Mouse (Mus musculus): ENCODE data around the gene Efcab11. TPM values are rescaled to one million over a fixed set of nuclear protein-coding genes. Genes with fewer than 3 reads are reported as not detected.

Gene Efcab11
- polyA plus RNA-seq, 1 experiment from 2014 or later = 27.3 TPM

DNA sequence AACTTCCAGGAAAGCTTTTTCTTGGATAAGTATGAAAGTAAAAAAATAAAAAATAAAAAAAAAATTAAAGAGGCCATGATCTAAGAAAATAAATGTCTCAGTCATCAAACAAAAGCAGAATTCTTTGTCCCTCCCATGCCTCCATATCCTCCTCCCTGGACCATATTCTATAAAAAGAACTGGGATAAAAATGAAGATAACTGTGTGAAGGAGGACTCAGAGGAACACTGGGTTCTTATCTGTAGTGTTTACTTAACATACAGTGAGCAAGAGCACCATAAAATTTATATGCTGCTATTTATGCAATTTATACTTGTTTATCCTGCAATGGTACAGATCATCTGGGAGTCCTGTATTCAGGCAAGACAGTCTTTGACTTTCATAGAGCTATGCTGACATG, 19.6 kb downstream of the Efcab11 start:
- no peaks in the 10 kb centered on the region for H3K27me3 ChIP-seq (ENCODE audit: control insufficient read depth, insufficient read depth, low read length)
- H3K27ac ChIP-seq (replicated peaks; ENCODE audit: low read depth, low read length) = no peak overlapping the region
- no peak for DNase-seq (ENCODE audit: low spot score)
- H3K9ac ChIP-seq (replicated peaks; ENCODE audit: low read length) = no peak overlapping the region
- no peaks in the 10 kb centered on the region for H3K36me3 ChIP-seq (replicated peaks; ENCODE audit: control insufficient read depth, insufficient read depth, low read depth, low read length)
- H3K4me3 ChIP-seq (ENCODE audit: low read depth, low read length) = no peak overlapping the region
- ATAC-seq (replicated peaks; ENCODE audit: insufficient number of reproducible peaks, low FRiP score, low TSS enrichment, low read depth) = no peak
- H3K4me1 ChIP-seq (ENCODE audit: control insufficient read depth, insufficient read depth, low read length) = no peaks in the 10 kb centered on the region
- H3K4me2 ChIP-seq (ENCODE audit: low read depth, low read length) = no peak overlapping the region
- no peaks in the 10 kb centered on the region for H3K9me3 ChIP-seq (replicated peaks; ENCODE audit: control insufficient read depth, low read length)

DNA sequence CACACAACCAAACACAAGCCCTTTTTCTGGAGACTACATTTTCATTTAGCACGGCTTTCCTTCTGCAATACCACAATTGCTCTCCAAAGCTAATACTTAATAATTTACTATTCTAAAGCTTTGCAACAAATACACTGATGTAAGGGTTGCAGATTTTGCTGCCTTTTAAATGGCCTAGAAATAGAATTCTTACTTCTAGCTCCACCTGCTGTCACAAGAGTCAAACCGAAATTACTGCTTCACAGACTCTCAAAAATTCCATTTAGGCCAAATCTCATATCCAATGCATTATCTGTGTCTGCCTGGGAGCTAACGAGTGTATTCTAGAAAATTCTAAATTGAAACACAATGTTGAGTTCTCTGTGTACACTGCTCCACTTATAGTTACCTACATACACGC, 23.3 kb downstream of the Efcab11 start:
- Histone ChIP-seq H3K27me3 (ENCODE audit: control insufficient read depth, insufficient read depth, low read length) (no peaks in the 10 kb centered on the region), H3K4me2 (ENCODE audit: low read depth, low read length) (no peak overlapping the region), H3K4me3 (ENCODE audit: low read depth, low read length) (no peak overlapping the region), H3K9ac (replicated peaks; ENCODE audit: low read length) (no peak overlapping the region), H3K27ac (replicated peaks; ENCODE audit: low read depth, low read length) (no peak overlapping the region), H3K9me3 (replicated peaks; ENCODE audit: control insufficient read depth, low read length) (no peaks in the 10 kb centered on the region), H3K36me3 (replicated peaks; ENCODE audit: control insufficient read depth, insufficient read depth, low read depth, low read length) (no peaks in the 10 kb centered on the region), H3K4me1 (ENCODE audit: control insufficient read depth, insufficient read depth, low read length) (no peaks in the 10 kb centered on the region)
- DNase-seq (ENCODE audit: low spot score) = no peak
- ATAC-seq (replicated peaks; ENCODE audit: insufficient number of reproducible peaks, low FRiP score, low TSS enrichment, low read depth) = no peak
- 81% methylated on average over 4 of the region's 4 CpGs for WGBS

GRCm38 (mm10) chr12:99859391-99860100, 24.7 kb downstream of the Efcab11 start:
- no peaks in the 10 kb centered on the region for H3K9me3 ChIP-seq (replicated peaks; ENCODE audit: control insufficient read depth, low read length)
- 83% methylated on average over 3 of the region's 3 CpGs for WGBS
- H3K4me3 ChIP-seq (ENCODE audit: low read depth, low read length) = no peak overlapping the region
- ATAC-seq (replicated peaks; ENCODE audit: insufficient number of reproducible peaks, low FRiP score, low TSS enrichment, low read depth) (no peak), DNase-seq (ENCODE audit: low spot score) (no peak)
- H3K27me3 ChIP-seq (ENCODE audit: control insufficient read depth, insufficient read depth, low read length) = no peaks in the 10 kb centered on the region
- H3K9ac ChIP-seq (replicated peaks; ENCODE audit: low read length) = no peak overlapping the region
- H3K4me2 ChIP-seq (ENCODE audit: low read depth, low read length) = no peak overlapping the region
- H3K36me3 ChIP-seq (replicated peaks; ENCODE audit: control insufficient read depth, insufficient read depth, low read depth, low read length) = no peaks in the 10 kb centered on the region
- H3K4me1 ChIP-seq (ENCODE audit: control insufficient read depth, insufficient read depth, low read length) = no peaks in the 10 kb centered on the region
- H3K27ac ChIP-seq (replicated peaks; ENCODE audit: low read depth, low read length) = no peak overlapping the region

DNA sequence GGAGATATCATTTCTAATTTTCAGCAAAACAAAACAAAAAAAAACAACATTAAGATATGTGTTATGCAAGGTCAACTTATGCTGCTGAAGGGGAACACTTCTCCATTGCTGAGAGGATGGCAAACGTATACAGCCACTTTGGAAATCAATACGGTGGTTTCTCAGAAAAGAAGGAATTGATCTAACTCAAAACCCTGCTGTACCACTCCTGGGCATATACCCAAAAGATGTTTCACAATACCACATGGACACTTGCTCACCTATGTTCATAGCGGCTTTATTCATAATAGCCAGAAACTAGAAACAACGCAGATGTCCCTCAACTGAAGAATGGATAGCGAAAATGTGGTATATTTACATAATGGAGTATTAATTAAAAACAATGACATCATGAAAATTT, 25.6 kb downstream of the Efcab11 start:
- Histone ChIP-seq H3K27ac (replicated peaks; ENCODE audit: low read depth, low read length) (no peak overlapping the region), H3K9me3 (replicated peaks; ENCODE audit: control insufficient read depth, low read length) (no peaks in the 10 kb centered on the region), H3K4me3 (ENCODE audit: low read depth, low read length) (no peak overlapping the region), H3K9ac (replicated peaks; ENCODE audit: low read length) (no peak overlapping the region), H3K27me3 (ENCODE audit: control insufficient read depth, insufficient read depth, low read length) (no peaks in the 10 kb centered on the region), H3K4me2 (ENCODE audit: low read depth, low read length) (no peak overlapping the region), H3K36me3 (replicated peaks; ENCODE audit: control insufficient read depth, insufficient read depth, low read depth, low read length) (no peaks in the 10 kb centered on the region), H3K4me1 (ENCODE audit: control insufficient read depth, insufficient read depth, low read length) (no peaks in the 10 kb centered on the region)
- WGBS = 94% methylated on average over 5 of the region's 5 CpGs
- ATAC-seq (replicated peaks; ENCODE audit: insufficient number of reproducible peaks, low FRiP score, low TSS enrichment, low read depth) (no peak), DNase-seq (ENCODE audit: low spot score) (no peak)

GRCm38 (mm10) chr12:99856011-99856410, 28.2 kb downstream of the Efcab11 start:
- H3K4me2 ChIP-seq (ENCODE audit: low read depth, low read length) = no peak overlapping the region
- ATAC-seq (replicated peaks; ENCODE audit: insufficient number of reproducible peaks, low FRiP score, low TSS enrichment, low read depth) (no peak), DNase-seq (ENCODE audit: low spot score) (no peak)
- no peak overlapping the region for H3K9ac ChIP-seq (replicated peaks; ENCODE audit: low read length)
- H3K27ac ChIP-seq (replicated peaks; ENCODE audit: low read depth, low read length) = no peak overlapping the region
- WGBS = 85% methylated on average over 9 of the region's 9 CpGs
- no peaks in the 10 kb centered on the region for H3K36me3 ChIP-seq (replicated peaks; ENCODE audit: control insufficient read depth, insufficient read depth, low read depth, low read length)
- H3K9me3 ChIP-seq (replicated peaks; ENCODE audit: control insufficient read depth, low read length) = no peaks in the 10 kb centered on the region
- H3K27me3 ChIP-seq (ENCODE audit: control insufficient read depth, insufficient read depth, low read length) = no peaks in the 10 kb centered on the region
- no peak overlapping the region for H3K4me3 ChIP-seq (ENCODE audit: low read depth, low read length)
- no peaks in the 10 kb centered on the region for H3K4me1 ChIP-seq (ENCODE audit: control insufficient read depth, insufficient read depth, low read length)

GRCm38 (mm10) chr12:99853323-99854258, 30.6 kb downstream of the Efcab11 start:
- no peaks in the 10 kb centered on the region for H3K27me3 ChIP-seq (ENCODE audit: control insufficient read depth, insufficient read depth, low read length)
- DNase-seq (ENCODE audit: low spot score) (no peak), ATAC-seq (replicated peaks; ENCODE audit: insufficient number of reproducible peaks, low FRiP score, low TSS enrichment, low read depth) (no peak)
- no peaks in the 10 kb centered on the region for H3K4me1 ChIP-seq (ENCODE audit: control insufficient read depth, insufficient read depth, low read length)
- no peak overlapping the region for H3K4me3 ChIP-seq (ENCODE audit: low read depth, low read length)
- H3K27ac ChIP-seq (replicated peaks; ENCODE audit: low read depth, low read length) = no peak overlapping the region
- H3K36me3 ChIP-seq (replicated peaks; ENCODE audit: control insufficient read depth, insufficient read depth, low read depth, low read length) = no peaks in the 10 kb centered on the region
- H3K9ac ChIP-seq (replicated peaks; ENCODE audit: low read length) = no peak overlapping the region
- no peak overlapping the region for H3K4me2 ChIP-seq (ENCODE audit: low read depth, low read length)
- 87% methylated on average over 14 of the region's 14 CpGs for WGBS
- H3K9me3 ChIP-seq (replicated peaks; ENCODE audit: control insufficient read depth, low read length) = no peaks in the 10 kb centered on the region

DNA sequence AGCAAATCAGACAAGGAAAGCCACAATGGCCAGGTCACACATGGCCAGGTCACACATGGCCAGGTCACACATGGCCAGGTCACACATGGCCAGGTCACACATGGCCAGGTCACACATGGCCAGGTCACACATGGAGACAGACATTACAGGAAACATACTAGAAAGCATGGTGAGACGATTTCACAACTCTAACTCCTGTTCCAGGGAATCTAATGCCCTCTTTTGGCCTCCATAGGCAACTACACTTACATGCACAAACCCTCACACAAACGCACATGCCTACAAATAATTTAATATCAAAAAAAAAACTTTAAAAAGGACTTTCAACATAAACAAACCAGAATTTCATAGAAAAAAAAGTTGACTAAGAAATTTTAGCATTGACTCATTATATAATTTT, 34.2 kb downstream of the Efcab11 start:
- Histone ChIP-seq H3K4me1 (ENCODE audit: control insufficient read depth, insufficient read depth, low read length) (no peaks in the 10 kb centered on the region), H3K36me3 (replicated peaks; ENCODE audit: control insufficient read depth, insufficient read depth, low read depth, low read length) (no peaks in the 10 kb centered on the region), H3K4me2 (ENCODE audit: low read depth, low read length) (no peak overlapping the region), H3K27ac (replicated peaks; ENCODE audit: low read depth, low read length) (no peak overlapping the region), H3K27me3 (ENCODE audit: control insufficient read depth, insufficient read depth, low read length) (no peaks in the 10 kb centered on the region), H3K4me3 (ENCODE audit: low read depth, low read length) (no peak overlapping the region), H3K9me3 (replicated peaks; ENCODE audit: control insufficient read depth, low read length) (no peaks in the 10 kb centered on the region), H3K9ac (replicated peaks; ENCODE audit: low read length) (no peak overlapping the region)
- WGBS = 80% methylated on average over 2 of the region's 2 CpGs
- DNase-seq (ENCODE audit: low spot score) = no peak
- ATAC-seq (replicated peaks; ENCODE audit: insufficient number of reproducible peaks, low FRiP score, low TSS enrichment, low read depth) = no peak

- H3K4me3 ChIP-seq (ENCODE audit: low read depth, low read length) = no peak overlapping the region
- no peak overlapping the region for H3K9ac ChIP-seq (replicated peaks; ENCODE audit: low read length)
- DNase-seq (ENCODE audit: low spot score) (no peak), ATAC-seq (replicated peaks; ENCODE audit: insufficient number of reproducible peaks, low FRiP score, low TSS enrichment, low read depth) (no peak)
- H3K27me3 ChIP-seq (ENCODE audit: control insufficient read depth, insufficient read depth, low read length) = no peaks in the 10 kb centered on the region
- H3K4me2 ChIP-seq (ENCODE audit: low read depth, low read length) = no peak overlapping the region
- H3K4me1 ChIP-seq (ENCODE audit: control insufficient read depth, insufficient read depth, low read length) = no peaks in the 10 kb centered on the region
- WGBS = 89% methylated on average over 8 of the region's 8 CpGs
- no peak overlapping the region for H3K27ac ChIP-seq (replicated peaks; ENCODE audit: low read depth, low read length)
- no peaks in the 10 kb centered on the region for H3K9me3 ChIP-seq (replicated peaks; ENCODE audit: control insufficient read depth, low read length)
- H3K36me3 ChIP-seq (replicated peaks; ENCODE audit: control insufficient read depth, insufficient read depth, low read depth, low read length) = no peaks in the 10 kb centered on the region
Observed at GRCm38 (mm10) chr12:99844951-99845350, 39.3 kb downstream of the Efcab11 start.
